Mouse (Mus musculus): ENCODE measurements around the gene Fam57b. TPM values are rescaled to one million over a fixed set of nuclear protein-coding genes. Genes with fewer than 3 reads are reported as not detected.

Fam57b gene
- polyA plus RNA-seq, 1 experiment: 9.8 TPM

GRCm38 (mm10) chr7:126784469-126784868, 13.0 kb upstream of the Fam57b start:
- Histone ChIP-seq H3K27ac (ENCODE audit: control insufficient read depth, insufficient read depth, low read depth, low read length) (no peak overlapping the region), H3K27me3 (ENCODE audit: control insufficient read depth, insufficient read depth, low read length) (no peaks in the 10 kb centered on the region), H3K4me1 (ENCODE audit: control insufficient read depth, insufficient read depth, low read length) (peaks cover 9% of the 10 kb centered on the region), H3K36me3 (ENCODE audit: control insufficient read depth, insufficient read depth, low read length) (no peaks in the 10 kb centered on the region; the same call in none of the 2 replicates), H3K4me3 (ENCODE audit: control insufficient read depth, low read depth, low read length) (no peak overlapping the region)
- TF ChIP-seq CTCF (IDR thresholded peaks at IDR 0.05; ENCODE audit: control insufficient read depth, insufficient read depth, insufficient replicate concordance, low read depth, low read length) (no peak), POLR2A (IDR thresholded peaks at IDR 0.05; ENCODE audit: control insufficient read depth, low read depth, low read length) (no peak)

DNA sequence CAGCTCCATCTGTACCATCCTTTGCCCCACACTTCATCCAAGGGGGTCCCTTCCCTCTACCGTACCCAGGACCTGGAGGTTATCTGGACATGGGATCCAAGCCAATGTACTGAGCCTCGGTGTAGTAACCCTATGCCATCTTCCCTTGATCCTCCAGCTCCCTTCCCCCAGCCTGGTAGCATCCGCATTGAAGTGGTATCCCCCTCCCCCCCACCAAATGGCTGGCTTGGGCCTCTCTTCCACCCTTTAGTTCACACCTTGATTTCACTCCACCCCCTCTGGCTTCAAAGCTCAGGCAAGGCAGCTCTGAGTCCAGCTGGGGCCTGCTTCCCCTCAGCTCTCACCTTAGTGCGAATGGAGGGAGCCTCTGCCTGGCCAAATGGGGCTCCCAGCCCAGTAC, 12.4 kb upstream of the Fam57b start:
- Histone ChIP-seq H3K4me1 (ENCODE audit: control insufficient read depth, insufficient read depth, low read length) (peaks cover 8% of the 10 kb centered on the region), H3K36me3 (ENCODE audit: control insufficient read depth, insufficient read depth, low read length) (no peaks in the 10 kb centered on the region; the same call in none of the 2 replicates), H3K4me3 (ENCODE audit: control insufficient read depth, low read depth, low read length) (no peak overlapping the region), H3K27me3 (ENCODE audit: control insufficient read depth, insufficient read depth, low read length) (no peaks in the 10 kb centered on the region), H3K27ac (ENCODE audit: control insufficient read depth, insufficient read depth, low read depth, low read length) (no peak overlapping the region)
- TF ChIP-seq POLR2A (IDR thresholded peaks at IDR 0.05; ENCODE audit: control insufficient read depth, low read depth, low read length) (no peak), CTCF (IDR thresholded peaks at IDR 0.05; ENCODE audit: control insufficient read depth, insufficient read depth, insufficient replicate concordance, low read depth, low read length) (no peak)

DNA sequence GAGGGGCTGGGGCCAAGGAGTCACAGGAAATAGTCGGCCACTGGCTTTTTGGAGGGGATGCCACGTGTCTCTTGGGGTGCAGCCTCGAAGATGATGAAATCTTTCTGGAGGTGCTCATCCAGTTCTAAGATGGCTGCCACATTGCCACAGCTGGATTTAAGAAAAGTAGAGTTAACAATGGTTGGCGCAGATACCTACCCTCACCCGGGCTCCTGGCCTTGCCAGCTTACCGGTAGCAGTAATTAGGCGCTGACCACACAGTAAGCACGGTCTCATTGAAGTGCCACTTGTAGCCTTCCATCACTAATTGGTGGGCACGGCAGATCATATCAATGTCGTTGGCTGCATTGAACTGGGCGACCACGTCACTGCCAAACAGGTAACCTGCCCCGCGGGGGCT, 11.3 kb upstream of the Fam57b start:
- TF ChIP-seq POLR2A (IDR thresholded peaks at IDR 0.05; ENCODE audit: control insufficient read depth, low read depth, low read length): no peak
- no peak for TF ChIP-seq CTCF (IDR thresholded peaks at IDR 0.05; ENCODE audit: control insufficient read depth, insufficient read depth, insufficient replicate concordance, low read depth, low read length)
- H3K36me3 ChIP-seq (ENCODE audit: control insufficient read depth, insufficient read depth, low read length): no peaks in the 10 kb centered on the region; the same call in none of the 2 replicates
- H3K27ac ChIP-seq (ENCODE audit: control insufficient read depth, insufficient read depth, low read depth, low read length): no peak overlapping the region
- H3K4me3 ChIP-seq (ENCODE audit: control insufficient read depth, low read depth, low read length): no peak overlapping the region
- H3K27me3 ChIP-seq (ENCODE audit: control insufficient read depth, insufficient read depth, low read length): no peaks in the 10 kb centered on the region
- peaks cover 5% of the 10 kb centered on the region for H3K4me1 ChIP-seq (ENCODE audit: control insufficient read depth, insufficient read depth, low read length)

DNA sequence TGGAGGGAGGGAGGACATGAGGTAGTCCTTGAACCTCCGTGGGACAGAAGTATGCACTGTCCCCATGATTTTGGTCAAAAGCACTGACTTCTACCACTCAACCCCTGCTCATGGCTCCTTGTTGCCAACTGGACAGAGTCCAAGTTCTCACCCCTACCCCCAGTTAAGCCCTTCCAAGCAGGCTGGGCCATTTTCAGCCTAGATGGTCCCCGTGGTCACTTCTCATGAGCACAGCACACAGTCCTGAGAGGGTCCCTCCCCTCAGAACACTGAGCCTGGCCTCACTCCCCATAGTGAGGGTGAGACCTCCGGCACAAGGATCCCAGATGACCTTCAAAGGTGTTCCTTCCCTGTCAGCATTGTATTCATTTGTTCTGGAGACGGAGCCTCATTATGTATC, 8.3 kb upstream of the Fam57b start:
- H3K27me3 ChIP-seq (ENCODE audit: control insufficient read depth, insufficient read depth, low read length): no peaks in the 10 kb centered on the region
- no peak overlapping the region for H3K27ac ChIP-seq (ENCODE audit: control insufficient read depth, insufficient read depth, low read depth, low read length)
- no peaks in the 10 kb centered on the region; the same call in none of the 2 replicates for H3K4me1 ChIP-seq (ENCODE audit: control insufficient read depth, insufficient read depth, low read length)
- H3K4me3 ChIP-seq (ENCODE audit: control insufficient read depth, low read depth, low read length): no peak overlapping the region
- no peaks in the 10 kb centered on the region; the same call in none of the 2 replicates for H3K36me3 ChIP-seq (ENCODE audit: control insufficient read depth, insufficient read depth, low read length)
- TF ChIP-seq CTCF (IDR thresholded peaks at IDR 0.05; ENCODE audit: control insufficient read depth, insufficient read depth, insufficient replicate concordance, low read depth, low read length): no peak

DNA sequence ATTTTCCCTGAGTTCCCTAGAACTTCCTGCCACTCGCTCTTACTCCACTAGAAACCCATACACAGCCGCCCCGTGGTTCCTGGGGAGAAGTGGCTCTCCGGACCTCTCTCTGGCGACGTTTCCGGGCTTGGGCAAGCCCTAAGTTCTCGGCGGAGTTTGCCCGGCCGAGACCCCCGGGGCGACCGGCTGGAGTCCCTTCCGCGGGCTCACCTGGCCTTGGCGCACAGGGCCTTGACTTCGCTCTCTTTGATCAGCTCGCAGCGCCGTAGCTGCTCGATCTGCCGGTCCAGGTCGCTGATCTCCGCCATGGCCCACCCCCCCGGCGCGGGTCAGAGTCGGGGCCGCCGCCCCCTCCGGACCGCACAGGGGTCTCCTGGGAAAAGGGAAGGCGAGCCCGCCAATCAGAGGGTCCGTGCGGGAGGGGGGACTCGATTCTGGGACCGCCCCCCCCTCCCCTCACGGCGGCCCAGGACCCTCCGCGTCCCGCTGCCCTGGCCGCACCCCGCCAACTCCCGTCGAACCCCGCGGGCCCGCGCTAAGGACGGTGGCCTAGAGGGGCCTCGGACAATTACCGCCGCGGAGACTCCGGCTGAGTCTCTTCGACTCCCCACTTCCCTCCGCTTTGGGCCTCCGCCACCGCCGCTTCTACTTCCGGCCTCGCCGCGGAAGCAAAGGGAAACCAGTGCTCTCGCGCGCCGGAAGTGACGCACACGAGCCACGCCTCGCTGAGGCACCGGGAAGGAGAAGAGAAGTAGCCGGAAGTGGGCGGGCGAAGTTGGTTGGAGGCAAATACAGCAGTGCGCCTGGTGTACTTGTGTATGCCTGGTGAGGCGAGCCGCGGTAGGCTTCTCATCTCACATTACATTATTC, 5.4 kb upstream of the Fam57b start, which contains the start of gene Ppp4c:
Ppp4c (minus strand) TSS at position 646 of the 870 bp plus-strand sequence.
- Histone ChIP-seq H3K4me3 (ENCODE audit: control insufficient read depth, low read depth, low read length) (peak within 1 kb of the TSS; percentile 98), H3K4me1 (ENCODE audit: control insufficient read depth, insufficient read depth, low read length) (no peaks in the 10 kb centered on the region; the same call in none of the 2 replicates)

GRCm38 (mm10) chr7:126792721-126793443, 4.6 kb upstream of the Fam57b start:
- no peaks in the 10 kb centered on the region for H3K27me3 ChIP-seq (ENCODE audit: control insufficient read depth, insufficient read depth, low read length)
- no peaks in the 10 kb centered on the region; the same call in none of the 2 replicates for H3K36me3 ChIP-seq (ENCODE audit: control insufficient read depth, insufficient read depth, low read length)
- H3K4me3 ChIP-seq (ENCODE audit: control insufficient read depth, low read depth, low read length): peak overlapping the region; percentile 98
- no peaks in the 10 kb centered on the region; the same call in none of the 2 replicates for H3K4me1 ChIP-seq (ENCODE audit: control insufficient read depth, insufficient read depth, low read length)
- peak overlapping the region; percentile 30 for H3K27ac ChIP-seq (ENCODE audit: control insufficient read depth, insufficient read depth, low read depth, low read length)
- no peak for TF ChIP-seq CTCF (IDR thresholded peaks at IDR 0.05; ENCODE audit: control insufficient read depth, insufficient read depth, insufficient replicate concordance, low read depth, low read length)
- no peak for TF ChIP-seq POLR2A (IDR thresholded peaks at IDR 0.05; ENCODE audit: control insufficient read depth, low read depth, low read length)

More for the DNA sequence above, 5.4 kb upstream of the Fam57b start, which contains the start of gene Ppp4c:
- H3K36me3 ChIP-seq (ENCODE audit: control insufficient read depth, insufficient read depth, low read length): no peaks in the 10 kb centered on the region; the same call in none of the 2 replicates
- no peaks in the 10 kb centered on the region for H3K27me3 ChIP-seq (ENCODE audit: control insufficient read depth, insufficient read depth, low read length)
- peak; percentile 77 for TF ChIP-seq POLR2A (IDR thresholded peaks at IDR 0.05; ENCODE audit: control insufficient read depth, low read depth, low read length)
- no peak for TF ChIP-seq CTCF (IDR thresholded peaks at IDR 0.05; ENCODE audit: control insufficient read depth, insufficient read depth, insufficient replicate concordance, low read depth, low read length)
- peak within 1 kb of the TSS; percentile 90 for H3K27ac ChIP-seq (ENCODE audit: control insufficient read depth, insufficient read depth, low read depth, low read length)

All from testis, adult 2 months (tissue).